ENCODE assay signal across 8 mouse cellular contexts in genomic region chr6:48396008-48396595, GRCm38 (mm10). TPM values are rescaled to one million over a fixed set of nuclear protein-coding genes. Genes with fewer than 3 reads are reported as not detected.
A peak's percentile ranks its signal among the peaks of the same experiment; 100 is the strongest.
DNase-seq lines count a peak whose midpoint lies in the region; ATAC-seq and TF ChIP-seq lines count a peak whose summit lies in the region.

No protein-coding gene starts in this region.

- H3K9ac ChIP-seq in heart, embryonic 15.5 days: peak overlapping the region; percentile 81
- H3K9ac ChIP-seq in lung, postnatal 0 days (replicated peaks; ENCODE audit: low read depth): peak overlapping the region; percentile 81

- no peaks in the 10 kb centered on the region for H3K9me3 ChIP-seq in heart, embryonic 15.5 days (replicated peaks)
- H3K9me3 ChIP-seq in lung, postnatal 0 days (ENCODE audit: low read length): no peaks in the 10 kb centered on the region

- DNase-seq in layer of hippocampus, adult 2 months (ENCODE audit: low spot score in 2 of 2): no peak
- no peak for DNase-seq in layer of hippocampus, postnatal 14 days (ENCODE audit: low spot score in 2 of 2)
- peak; percentile 63 for DNase-seq in brain, adult 2 months (ENCODE audit: low read depth, low spot score)
- peak; percentile 11 for DNase-seq in lung, postnatal 0 days (ENCODE audit: low spot score)
- DNase-seq in urinary bladder, postnatal 10 days (ENCODE audit: low spot score): no peak
- no peak for DNase-seq in urinary bladder, postnatal 4 days (ENCODE audit: low spot score in 2 of 2)
- no peak for DNase-seq in urinary bladder, adult 18-20 months (ENCODE audit: low spot score in 2 of 2)

- H3K27ac ChIP-seq in layer of hippocampus, adult 2 months: peak overlapping the region; percentile 97
- H3K27ac ChIP-seq in heart, embryonic 15.5 days: peak overlapping the region; percentile 82
- peak overlapping the region; percentile 79 for H3K27ac ChIP-seq in lung, postnatal 0 days (ENCODE audit: low read length)

- no peak for TF ChIP-seq CTCF in layer of hippocampus, adult 2 months (conservative IDR thresholded peaks at IDR 0.05)
- TF ChIP-seq CTCF in lung, postnatal 0 days (IDR thresholded peaks at IDR 0.05): no peak

- peak overlapping the region; percentile 71 for H3K4me2 ChIP-seq in heart, embryonic 15.5 days
- peak overlapping the region; percentile 86 for H3K4me2 ChIP-seq in lung, postnatal 0 days (replicated peaks; ENCODE audit: low read depth, low read length)

- ATAC-seq in heart, embryonic 15.5 days (replicated peaks; ENCODE audit: insufficient number of reproducible peaks, insufficient read depth, low FRiP score, low read depth): no peak
- no peak for ATAC-seq in lung, postnatal 0 days

- TF ChIP-seq EP300 in lung, postnatal 0 days (IDR thresholded peaks at IDR 0.05): no peak

- H3K36me3 ChIP-seq in heart, embryonic 15.5 days: no peaks in the 10 kb centered on the region
- no peaks in the 10 kb centered on the region for H3K36me3 ChIP-seq in lung, postnatal 0 days (ENCODE audit: insufficient read depth, low read length)

- H3K4me1 ChIP-seq in heart, embryonic 15.5 days (replicated peaks): peaks cover 43% of the 10 kb centered on the region
- peaks cover 5% of the 10 kb centered on the region; the same call in 1 of the 2 replicates for H3K4me1 ChIP-seq in lung, postnatal 0 days (ENCODE audit: insufficient read depth, low read depth, low read length)

- 31% methylated on average over 15 of the region's 15 CpGs for WGBS in heart, embryonic 15.5 days
- 27% methylated on average over 15 of the region's 15 CpGs for WGBS in lung, postnatal 0 days

- peak overlapping the region; percentile 96 for H3K4me3 ChIP-seq in layer of hippocampus, adult 2 months
- peak overlapping the region; percentile 89 for H3K4me3 ChIP-seq in heart, embryonic 15.5 days
- H3K4me3 ChIP-seq in lung, postnatal 0 days (ENCODE audit: low read depth, low read length): peak overlapping the region; percentile 87

- no peaks in the 10 kb centered on the region for H3K27me3 ChIP-seq in heart, embryonic 15.5 days
- H3K27me3 ChIP-seq in lung, postnatal 0 days (replicated peaks; ENCODE audit: insufficient read depth, low read length): no peaks in the 10 kb centered on the region

RNA-seq across cellular contexts. Expression of gene Krba1, which starts 0.7 kb away (rescaled TPM):
- total RNA-seq in layer of hippocampus, adult 2 months (2021): 10 to 100 TPM; 42.9 to 49.3 TPM
- 10 to 100 TPM; 39.4 to 43.0 TPM for total RNA-seq in layer of hippocampus, postnatal 14 days (2021)
- 15.4 and 18.6 TPM in 2 replicates for polyA plus RNA-seq in heart, embryonic 15.5 days (2015; fragmentation: Nextera tagmentation; extraction: Ambion mirVana)
- polyA plus RNA-seq in lung, postnatal 0 days (2015; fragmentation: Nextera tagmentation; extraction: Ambion mirVana): 7.6 and 8.4 TPM in 2 replicates

RNA-seq across cellular contexts. Expression of gene Zfp467, which starts 49.5 kb away (rescaled TPM):
- 10 to 100 TPM; 20.2 to 25.8 TPM for total RNA-seq in layer of hippocampus, adult 2 months (2021)
- total RNA-seq in layer of hippocampus, postnatal 14 days (2021): 10 to 100 TPM; 19.0 to 20.0 TPM
- polyA plus RNA-seq in heart, embryonic 15.5 days (2015; fragmentation: Nextera tagmentation; extraction: Ambion mirVana): 18.5 and 20.4 TPM in 2 replicates
- polyA plus RNA-seq in lung, postnatal 0 days (2015; fragmentation: Nextera tagmentation; extraction: Ambion mirVana): 31.5 and 34.6 TPM in 2 replicates

RNA-seq across cellular contexts. Expression of gene Sspo, which starts 51.9 kb away (rescaled TPM):
- 1 to 10 TPM in 1 of 2 experiments, under 1 TPM in 1; 0.92 to 1.5 TPM for total RNA-seq in layer of hippocampus, adult 2 months (2021)
- under 1 TPM; 0.44 to 0.57 TPM for total RNA-seq in layer of hippocampus, postnatal 14 days (2021)
- polyA plus RNA-seq in heart, embryonic 15.5 days (2015; fragmentation: Nextera tagmentation; extraction: Ambion mirVana): 0.16 and 0.51 TPM in 2 replicates
- 0.31 and 0.64 TPM in 2 replicates for polyA plus RNA-seq in lung, postnatal 0 days (2015; fragmentation: Nextera tagmentation; extraction: Ambion mirVana)

Comparison
In these comparisons a context has a peak if more than half of its experiments do, and no peak if none do; other contexts are left out.
1. DNase-seq: peak in brain, adult 2 months (single experiment) and lung, postnatal 0 days (single experiment); none in layer of hippocampus, adult 2 months (0 of 2), layer of hippocampus, postnatal 14 days (0 of 2), urinary bladder, postnatal 10 days (single experiment), urinary bladder, postnatal 4 days (0 of 2) and urinary bladder, adult 18-20 months (0 of 2).
2. Peak in every context shown above with its lines, with median percentiles within 50 percentile points of each other: H3K27ac ChIP-seq and H3K4me3 ChIP-seq.